Mouse (Mus musculus): Measurements from ENCODE around the gene Oprl1. TPM values are rescaled to one million over a fixed set of nuclear protein-coding genes. Genes with fewer than 3 reads are reported as not detected.

The Oprl1 gene
- polyA plus RNA-seq (2016; fragmentation: Nextera tagmentation; extraction: Ambion mirVana): 36.4 and 39.6 TPM in 2 replicates

DNA sequence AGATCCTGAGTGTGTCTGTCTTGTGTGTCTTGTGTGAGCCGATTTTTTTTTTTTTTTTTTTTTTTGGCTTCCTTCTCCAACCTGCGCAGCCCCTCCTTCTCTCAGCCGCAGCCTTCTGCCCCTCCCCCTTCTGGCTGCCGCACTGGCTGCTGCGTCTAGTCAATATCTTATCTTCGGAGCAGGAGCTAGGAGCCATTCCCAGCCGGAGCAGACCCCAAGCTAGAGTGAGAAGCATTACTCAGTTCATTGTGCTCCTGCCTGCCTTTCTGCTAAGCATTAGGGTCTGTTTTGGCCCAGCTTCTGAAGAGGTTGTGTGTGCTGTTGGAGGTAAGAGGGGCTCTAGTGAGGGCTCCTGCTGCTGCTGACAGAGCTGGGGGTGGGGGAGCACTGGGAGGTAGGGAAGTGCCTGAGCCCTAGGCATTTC lies at the start of gene Oprl1:
Gene Oprl1, plus strand, starts transcription at position 114 of the 424 bp plus-strand sequence.
- H3K4me2 ChIP-seq (replicated peaks): peak within 1 kb of the TSS; percentile 58
- H3K27ac ChIP-seq: peak within 1 kb of the TSS; percentile 47
- ATAC-seq (ENCODE audit: low FRiP score, low read depth): peak; percentile 43; the same call in 1 of the 2 replicates
- peak within 1 kb of the TSS; percentile 62 for H3K9ac ChIP-seq
- H3K9me3 ChIP-seq: no peaks in the 10 kb centered on the region
- H3K4me3 ChIP-seq: peak within 1 kb of the TSS; percentile 43
- H3K36me3 ChIP-seq: 0 out of 2 replicates have a peak, but pooled peaks cover 4% of the 10 kb centered on the region
- no peaks in the 10 kb centered on the region for H3K27me3 ChIP-seq (replicated peaks)
- H3K4me1 ChIP-seq: peaks cover 9% of the 10 kb centered on the region
- 3% methylated on average over 7 of the region's 7 CpGs for WGBS

DNA sequence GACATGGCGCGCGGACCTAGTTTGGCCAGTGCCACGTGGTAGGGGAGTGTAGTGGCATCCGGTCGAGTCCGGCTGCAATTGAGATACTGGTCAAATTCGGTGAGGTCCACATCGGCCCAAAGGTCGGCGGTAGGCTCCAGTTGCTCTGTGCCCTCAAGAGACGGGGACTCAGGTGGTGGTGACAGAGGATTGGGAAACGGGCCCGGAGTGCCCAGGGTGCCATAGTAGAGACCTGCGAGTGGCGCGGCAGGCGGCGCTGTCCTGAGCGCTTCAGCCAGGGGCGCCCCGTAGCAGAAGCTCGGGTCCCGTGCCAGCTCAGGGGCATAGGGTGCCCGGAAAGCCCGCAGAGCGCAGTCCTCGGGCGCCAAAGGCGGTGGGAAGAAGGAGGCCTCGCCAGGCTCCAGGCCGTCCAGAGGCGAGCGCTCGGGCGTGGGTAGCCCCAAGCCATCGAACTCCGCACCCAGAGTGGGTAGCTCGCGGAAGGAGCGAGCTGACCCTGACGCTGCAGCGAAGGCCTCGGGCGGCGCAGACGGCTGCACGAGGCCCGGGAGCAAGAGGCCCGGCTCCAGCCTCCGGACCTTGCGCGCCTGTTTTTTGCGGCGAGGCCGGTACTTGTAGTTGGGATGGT lies 44.4 kb upstream of the Oprl1 start:
- no peaks in the 10 kb centered on the region for H3K36me3 ChIP-seq
- 3% methylated on average over 56 of the region's 56 CpGs for WGBS
- peak overlapping the region; percentile 25 for H3K4me3 ChIP-seq
- H3K9me3 ChIP-seq: no peaks in the 10 kb centered on the region
- peaks cover 25% of the 10 kb centered on the region for H3K4me1 ChIP-seq
- peak overlapping the region; percentile 34; the same call in 1 of the 2 replicates for H3K9ac ChIP-seq
- ATAC-seq (ENCODE audit: low FRiP score, low read depth): no peak
- peak overlapping the region; percentile 63 for H3K4me2 ChIP-seq (replicated peaks)
- H3K27ac ChIP-seq: no peak overlapping the region
- peaks cover 65% of the 10 kb centered on the region for H3K27me3 ChIP-seq (replicated peaks)

DNA sequence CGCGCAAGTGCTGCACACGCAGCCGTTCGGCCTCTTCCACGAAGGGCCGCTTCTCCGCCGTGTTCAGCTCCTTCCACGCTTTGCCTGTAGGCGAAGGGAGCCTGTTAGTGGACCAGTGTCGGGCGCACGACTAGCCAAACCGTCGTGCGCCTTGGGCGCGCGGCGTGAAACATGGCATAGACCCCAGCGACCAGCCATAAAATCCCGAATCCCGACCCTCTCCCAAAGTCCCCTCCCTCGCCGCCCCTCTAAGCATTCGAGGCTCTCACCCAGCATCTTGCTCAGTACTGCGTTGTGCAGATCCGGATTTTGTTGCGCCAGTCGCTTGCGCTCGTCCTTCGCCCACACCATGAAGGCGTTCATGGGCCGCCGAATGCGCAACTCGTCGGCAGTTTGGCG lies 43.9 kb upstream of the Oprl1 start:
- Histone ChIP-seq H3K9ac (peak overlapping the region; percentile 34; the same call in 1 of the 2 replicates), H3K27ac (no peak overlapping the region), H3K9me3 (no peaks in the 10 kb centered on the region), H3K4me1 (peaks cover 30% of the 10 kb centered on the region), H3K4me2 (replicated peaks) (peak overlapping the region; percentile 63), H3K4me3 (peak overlapping the region; percentile 25), H3K27me3 (replicated peaks) (peaks cover 65% of the 10 kb centered on the region), H3K36me3 (no peaks in the 10 kb centered on the region)
- WGBS: 1% methylated on average over 41 of the region's 41 CpGs
- no peak for ATAC-seq (ENCODE audit: low FRiP score, low read depth)

DNA sequence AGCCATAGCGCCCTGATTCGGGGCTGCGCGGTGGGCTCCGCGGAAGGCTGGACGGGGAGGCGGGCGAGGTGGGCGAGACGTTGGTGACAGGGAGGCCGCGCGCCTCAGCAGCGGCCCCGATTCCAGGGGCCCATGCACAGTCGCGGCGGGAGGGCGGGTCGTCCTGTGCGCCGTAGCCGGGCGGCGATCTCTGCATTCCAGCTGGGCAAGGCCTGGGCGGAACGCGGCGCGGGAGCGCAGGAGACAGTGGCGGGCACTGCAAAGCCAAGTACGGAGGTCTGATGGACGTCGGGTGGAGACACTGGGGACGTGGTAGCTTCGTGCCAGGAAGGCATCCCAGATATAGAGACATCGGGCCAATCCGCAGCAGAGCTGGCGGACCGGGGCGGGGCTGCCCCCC lies 43.5 kb upstream of the Oprl1 start, which contains the start of gene Sox18:
Gene Sox18, minus strand, starts transcription at position 315 of the 400 bp plus-strand sequence.
- whole genome bisulfite sequencing: under 1% methylated on average over 43 of the region's 43 CpGs
- Histone ChIP-seq H3K9me3 (no peaks in the 10 kb centered on the region), H3K27me3 (replicated peaks) (peaks cover 65% of the 10 kb centered on the region), H3K4me2 (replicated peaks) (peak within 1 kb of the TSS; percentile 63), H3K9ac (peak within 1 kb of the TSS; percentile 34; the same call in 1 of the 2 replicates), H3K36me3 (no peaks in the 10 kb centered on the region), H3K4me3 (peak within 1 kb of the TSS; percentile 25), H3K4me1 (peaks cover 33% of the 10 kb centered on the region), H3K27ac (no peak within 1 kb of the TSS)
- ATAC-seq (ENCODE audit: low FRiP score, low read depth): no peak

DNA sequence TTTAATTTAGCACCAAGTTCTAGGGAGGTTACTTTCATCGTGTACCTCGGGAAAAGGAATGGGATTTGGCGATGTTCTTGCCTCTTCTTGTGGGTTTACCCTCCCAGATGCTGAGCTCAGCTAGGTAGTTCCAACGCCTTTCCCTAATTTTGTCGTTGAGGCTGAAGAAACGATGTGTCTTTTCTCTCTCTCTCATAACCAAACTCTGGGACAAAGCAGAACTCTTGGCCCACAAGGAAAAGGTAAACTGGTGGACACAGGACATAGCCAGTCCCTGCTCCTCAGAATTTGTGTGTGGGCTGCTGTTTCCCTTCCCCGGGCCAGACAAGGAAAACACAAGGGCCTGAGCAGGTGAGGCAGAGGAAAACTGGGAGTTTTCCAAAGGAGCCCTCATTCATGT lies 42.8 kb upstream of the Oprl1 start:
- Histone ChIP-seq H3K27me3 (replicated peaks) (peaks cover 65% of the 10 kb centered on the region), H3K4me1 (peaks cover 35% of the 10 kb centered on the region), H3K9ac (no peak overlapping the region), H3K4me2 (replicated peaks) (no peak overlapping the region), H3K9me3 (no peaks in the 10 kb centered on the region), H3K27ac (no peak overlapping the region), H3K4me3 (no peak overlapping the region), H3K36me3 (no peaks in the 10 kb centered on the region)
- ATAC-seq (ENCODE audit: low FRiP score, low read depth): no peak
- 30% methylated on average over 7 of the region's 7 CpGs for WGBS

DNA sequence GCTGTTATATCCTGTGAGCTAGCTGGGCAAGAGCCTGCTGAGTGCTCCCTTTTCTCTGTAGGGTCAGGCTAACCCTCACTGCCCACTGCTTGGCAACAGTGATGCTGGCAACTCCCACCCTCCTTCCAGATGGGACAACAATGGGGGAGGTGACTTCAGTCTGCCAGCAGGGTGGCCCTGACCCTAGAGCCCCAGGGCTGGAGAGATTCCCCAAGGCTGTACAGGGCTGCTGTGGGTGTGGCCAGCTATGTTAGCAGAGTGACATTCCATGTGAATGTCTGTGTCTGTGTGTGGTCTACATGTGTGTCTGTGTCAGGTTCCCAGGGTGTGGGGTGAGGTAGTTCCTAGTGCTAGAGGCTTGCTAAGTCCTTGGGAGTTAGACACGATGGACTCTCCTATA lies 41.3 kb upstream of the Oprl1 start:
- Histone ChIP-seq H3K27me3 (replicated peaks) (peaks cover 59% of the 10 kb centered on the region), H3K9ac (no peak overlapping the region), H3K27ac (no peak overlapping the region), H3K9me3 (no peaks in the 10 kb centered on the region), H3K4me1 (peaks cover 36% of the 10 kb centered on the region), H3K36me3 (no peaks in the 10 kb centered on the region), H3K4me3 (no peak overlapping the region), H3K4me2 (replicated peaks) (no peak overlapping the region)
- no peak for ATAC-seq (ENCODE audit: low FRiP score, low read depth)
- WGBS: 49% methylated on average over 1 of the region's 1 CpGs

DNA sequence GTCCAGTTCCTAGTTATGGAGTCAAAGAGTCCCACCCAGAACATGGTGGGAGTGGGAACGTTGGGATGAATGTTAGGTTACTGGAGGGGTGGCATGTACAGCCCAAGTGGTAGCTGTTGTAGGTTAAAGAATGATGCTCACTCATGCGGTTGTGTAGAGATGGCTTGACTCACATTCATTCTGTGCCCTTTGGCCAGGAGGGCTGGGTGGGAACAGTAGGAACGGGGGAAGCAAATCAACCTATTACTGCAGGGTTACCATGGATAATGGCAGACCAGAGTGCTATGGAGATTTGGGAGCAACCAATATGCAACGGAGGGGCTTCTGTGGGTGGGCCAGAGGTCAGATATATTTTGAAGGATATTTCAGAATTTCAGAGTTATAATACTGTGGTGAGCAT lies 39.9 kb upstream of the Oprl1 start:
- no peak overlapping the region for H3K4me3 ChIP-seq
- peaks cover 36% of the 10 kb centered on the region for H3K4me1 ChIP-seq

DNA sequence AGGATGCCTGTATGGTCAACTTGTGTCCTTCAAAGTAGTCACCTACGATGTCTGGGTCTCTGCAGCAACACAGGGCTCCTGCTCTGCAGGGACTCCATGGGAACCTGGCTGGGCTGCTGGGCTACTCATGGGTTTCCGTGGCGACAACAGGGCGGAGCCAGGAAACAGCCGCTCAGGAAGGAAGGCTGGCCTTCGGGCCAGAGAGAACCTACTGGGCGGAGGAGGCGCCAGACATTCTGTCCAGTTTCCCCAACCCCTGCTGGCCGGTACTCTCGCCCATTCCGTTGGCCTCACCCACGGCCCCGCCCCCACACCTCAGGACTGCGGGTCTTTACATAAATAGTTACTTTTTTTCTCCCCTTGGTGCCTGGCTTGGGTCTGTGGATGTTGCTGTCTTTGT lies 39.4 kb upstream of the Oprl1 start:
- ATAC-seq (ENCODE audit: low FRiP score, low read depth): no peak
- peaks cover 41% of the 10 kb centered on the region for H3K27me3 ChIP-seq (replicated peaks)

More for the DNA sequence above, 39.9 kb upstream of the Oprl1 start:
- no peak overlapping the region for H3K9ac ChIP-seq
- H3K27ac ChIP-seq: no peak overlapping the region
- ATAC-seq (ENCODE audit: low FRiP score, low read depth): no peak
- WGBS: 81% methylated on average over 4 of the region's 4 CpGs
- H3K9me3 ChIP-seq: no peaks in the 10 kb centered on the region
- H3K36me3 ChIP-seq: no peaks in the 10 kb centered on the region
- H3K27me3 ChIP-seq (replicated peaks): peaks cover 46% of the 10 kb centered on the region
- no peak overlapping the region for H3K4me2 ChIP-seq (replicated peaks)

DNA sequence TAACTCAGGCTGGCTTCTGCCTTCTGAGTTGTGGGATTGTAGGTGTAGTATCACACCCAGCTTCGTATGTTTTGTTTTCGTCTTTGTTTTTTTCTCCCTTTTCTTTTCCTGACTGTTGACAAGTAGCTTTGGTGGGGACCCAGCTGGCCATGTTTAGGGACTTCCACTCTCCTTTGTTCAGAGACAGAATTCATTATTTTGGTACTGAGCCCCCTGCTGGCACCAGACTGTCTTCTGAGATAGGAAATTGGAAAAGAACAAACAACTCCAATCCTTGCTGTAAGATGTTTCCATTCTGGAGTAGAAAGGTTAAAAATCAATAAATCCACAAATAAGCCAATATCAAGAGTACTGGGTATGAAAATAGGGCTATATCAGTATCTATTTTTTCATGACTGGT lies 38.4 kb upstream of the Oprl1 start:
- Histone ChIP-seq H3K4me3 (no peak overlapping the region), H3K27ac (no peak overlapping the region), H3K36me3 (no peaks in the 10 kb centered on the region), H3K9me3 (no peaks in the 10 kb centered on the region), H3K9ac (no peak overlapping the region), H3K27me3 (replicated peaks) (peaks cover 31% of the 10 kb centered on the region), H3K4me1 (peaks cover 32% of the 10 kb centered on the region), H3K4me2 (replicated peaks) (no peak overlapping the region)
- no peak for ATAC-seq (ENCODE audit: low FRiP score, low read depth)
- WGBS: 43% methylated on average over 2 of the region's 2 CpGs

More for the DNA sequence above, 39.4 kb upstream of the Oprl1 start:
- peak overlapping the region; percentile 36 for H3K4me2 ChIP-seq (replicated peaks)
- H3K4me3 ChIP-seq: no peak overlapping the region
- H3K27ac ChIP-seq: no peak overlapping the region
- peaks cover 33% of the 10 kb centered on the region for H3K4me1 ChIP-seq
- WGBS: 2% methylated on average over 14 of the region's 14 CpGs
- H3K9me3 ChIP-seq: no peaks in the 10 kb centered on the region
- no peaks in the 10 kb centered on the region for H3K36me3 ChIP-seq
- no peak overlapping the region for H3K9ac ChIP-seq

DNA sequence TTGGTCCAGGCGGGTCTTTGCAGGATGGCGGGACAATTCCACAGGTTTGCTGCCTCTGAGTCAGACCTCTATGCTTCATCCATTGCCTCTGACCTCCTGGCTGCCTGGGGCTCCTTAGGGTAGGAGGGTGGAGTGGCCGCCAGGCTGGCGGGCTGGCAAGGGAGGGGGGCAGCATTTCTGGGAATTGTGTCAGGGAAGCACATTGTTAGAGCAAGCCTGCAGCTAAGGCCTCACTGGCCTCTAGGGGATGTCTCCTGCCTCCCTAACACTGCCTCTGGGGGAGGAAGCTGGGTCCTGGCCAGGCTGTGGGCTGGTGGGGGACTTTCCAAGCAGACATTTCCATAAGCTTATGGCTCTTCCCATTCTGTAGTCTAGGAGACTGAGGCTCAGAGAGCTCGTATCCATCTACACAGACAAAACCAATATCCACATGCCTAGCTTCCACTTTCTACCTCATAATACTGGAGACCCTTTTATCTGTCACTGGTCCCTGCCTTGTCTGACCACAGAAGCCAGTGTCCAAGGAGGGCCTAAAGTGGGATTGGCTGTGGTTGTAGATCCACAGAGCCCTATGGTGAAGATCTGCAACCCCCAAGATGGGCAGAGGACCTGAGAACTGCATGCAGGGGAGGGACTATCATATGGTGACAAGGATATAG lies 37.6 kb upstream of the Oprl1 start:
- no peak overlapping the region for H3K4me3 ChIP-seq
- H3K9ac ChIP-seq: no peak overlapping the region
- peaks cover 23% of the 10 kb centered on the region for H3K27me3 ChIP-seq (replicated peaks)
- no peaks in the 10 kb centered on the region for H3K9me3 ChIP-seq
- ATAC-seq (ENCODE audit: low FRiP score, low read depth): no peak
- peaks cover 30% of the 10 kb centered on the region for H3K4me1 ChIP-seq
- no peak overlapping the region for H3K4me2 ChIP-seq (replicated peaks)
- WGBS: 58% methylated on average over 5 of the region's 5 CpGs
- H3K36me3 ChIP-seq: no peaks in the 10 kb centered on the region
- H3K27ac ChIP-seq: no peak overlapping the region

DNA sequence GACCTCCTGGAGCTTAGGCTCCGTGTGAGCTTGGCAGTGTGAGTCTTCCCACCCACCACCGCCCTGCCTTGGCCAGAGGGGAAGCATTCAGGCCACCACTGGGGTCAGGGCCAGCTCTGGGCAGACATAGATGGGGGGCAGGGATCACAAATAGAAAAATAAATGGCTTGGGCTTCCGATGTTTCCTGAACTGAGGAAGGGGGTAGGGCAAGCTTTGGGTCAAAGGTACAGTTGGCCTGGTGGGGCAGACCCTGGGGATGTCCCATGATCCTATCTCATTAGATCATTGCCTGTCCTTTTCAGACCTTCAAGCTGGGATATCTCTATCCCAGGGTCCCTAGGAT lies 37.1 kb upstream of the Oprl1 start:
- Histone ChIP-seq H3K4me2 (replicated peaks) (no peak overlapping the region), H3K9me3 (no peaks in the 10 kb centered on the region), H3K36me3 (no peaks in the 10 kb centered on the region), H3K4me3 (no peak overlapping the region), H3K27me3 (replicated peaks) (peaks cover 18% of the 10 kb centered on the region), H3K9ac (no peak overlapping the region), H3K27ac (no peak overlapping the region), H3K4me1 (peaks cover 30% of the 10 kb centered on the region)
- WGBS: 59% methylated on average over 3 of the region's 3 CpGs
- ATAC-seq (ENCODE audit: low FRiP score, low read depth): no peak

DNA sequence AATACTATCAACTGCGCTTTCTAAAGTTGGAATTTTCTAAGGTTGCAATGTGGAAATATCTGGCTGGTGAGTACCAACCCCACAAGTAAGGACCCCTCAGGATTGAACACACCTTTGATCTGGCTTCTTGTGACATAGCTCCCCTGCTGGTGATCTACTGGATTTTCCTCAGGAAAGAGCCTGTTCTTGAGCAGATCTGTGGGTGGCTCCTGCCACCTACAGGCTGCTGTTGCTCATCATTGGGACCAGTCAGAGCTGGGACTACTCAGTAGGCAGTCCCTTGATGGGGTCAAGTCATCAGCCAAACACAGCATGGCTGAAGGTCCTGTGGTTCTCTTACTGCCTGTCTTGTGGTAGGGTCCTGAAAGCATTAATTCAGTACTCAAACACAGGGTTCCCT lies 36.0 kb upstream of the Oprl1 start:
- Histone ChIP-seq H3K36me3 (no peaks in the 10 kb centered on the region), H3K9me3 (no peaks in the 10 kb centered on the region), H3K27me3 (replicated peaks) (peaks cover 8% of the 10 kb centered on the region; the same call in 1 of the 2 replicates), H3K27ac (no peak overlapping the region), H3K4me3 (no peak overlapping the region), H3K4me1 (peaks cover 25% of the 10 kb centered on the region), H3K9ac (no peak overlapping the region), H3K4me2 (replicated peaks) (no peak overlapping the region)
- WGBS: 40% methylated on average over 1 of the region's 1 CpGs
- peak; percentile 42; the same call in 1 of the 2 replicates for ATAC-seq (ENCODE audit: low FRiP score, low read depth)
